Mouse (Mus musculus): ENCODE measurements around the gene Aprt. TPM values are rescaled to one million over a fixed set of nuclear protein-coding genes. Genes with fewer than 3 reads are reported as not detected.
A peak's percentile ranks its signal among the peaks of the same experiment; 100 is the strongest.

Gene Aprt
- total and polyA plus RNA-seq, 3 experiments = 516 to 561 (median 524) TPM

- H3K27me3 ChIP-seq (replicated peaks) = no peaks in the 10 kb centered on the region
- in situ Hi-C loops (cut with MboI; ENCODE audit: low pct_ligation_motif_present, low pct_unique_long_range_greater_than_20kb, low sequenced_read_pairs) (no loop called here), dilution Hi-C loops (cut with MboI; ENCODE audit: extremely low pct_ligation_motif_present, extremely low pct_unique_long_range_greater_than_20kb, low sequenced_read_pairs) (no loop called here)
- peak overlapping the region; percentile 49 to 64 (median 55) for H3K4me3 ChIP-seq (replicated peaks in 1 of 3; ENCODE audit: low read depth in 2 of 3, low read length in 2 of 3, poor library complexity in 1 of 3)
- H3K4me2 ChIP-seq (ENCODE audit: insufficient read depth, low read depth, poor library complexity, severe bottlenecking) = peak overlapping the region; percentile 46
- DNase-seq (ENCODE audit: extremely low read depth) = peak; percentile 59
- H3K36me3 ChIP-seq (replicated peaks in 1 of 2; ENCODE audit: control insufficient read depth in 1 of 2, insufficient read depth in 1 of 2, low read length in 1 of 2) = peaks cover 37 to 67% of the 10 kb centered on the region in 2 experiments
- TF ChIP-seq NELFE (IDR thresholded peaks at IDR 0.05; ENCODE audit: low read depth, low read length) (no peak), CTCF (conservative IDR thresholded peaks at IDR 0.05 in 1 of 2, IDR thresholded peaks at IDR 0.05 in 1 of 2; ENCODE audit: low read depth in 2 of 2, low read length in 2 of 2) (peak in 1 of 2 experiments; percentile 44; a peak in 2 of 4 replicates), NRF1 (IDR thresholded peaks at IDR 0.05; ENCODE audit: low read depth, low read length) (no peak), CHD2 (IDR thresholded peaks at IDR 0.05; ENCODE audit: low read length) (peak; percentile 25; the same call in 1 of the 2 replicates)
- peak overlapping the region; percentile 99 for H3K9ac ChIP-seq (ENCODE audit: insufficient read depth, low read depth)
- peak overlapping the region; percentile 26 for H3K27ac ChIP-seq (ENCODE audit: insufficient read depth, low read depth)
- peaks cover 13% of the 10 kb centered on the region for H3K79me2 ChIP-seq (replicated peaks; ENCODE audit: control insufficient read depth, extremely low read depth, insufficient read depth, poor library complexity, severe bottlenecking)
- peaks cover 10 to 42% of the 10 kb centered on the region in 2 experiments; a peak in 3 of 4 replicates for H3K4me1 ChIP-seq (ENCODE audit: control insufficient read depth in 1 of 2, insufficient read depth in 2 of 2)
- H3K9me3 ChIP-seq (replicated peaks; ENCODE audit: low read length) = peaks cover 5% of the 10 kb centered on the region
These were observed 7.8 kb downstream of the Aprt start for GRCm38 (mm10) chr8:122568881-122569309.

- peaks cover 5% of the 10 kb centered on the region for H3K9me3 ChIP-seq (replicated peaks; ENCODE audit: low read length)
- peaks cover 37 to 61% of the 10 kb centered on the region in 2 experiments for H3K36me3 ChIP-seq (replicated peaks in 1 of 2; ENCODE audit: control insufficient read depth in 1 of 2, insufficient read depth in 1 of 2, low read length in 1 of 2)
- H3K27ac ChIP-seq (ENCODE audit: insufficient read depth, low read depth) = peak overlapping the region; percentile 99
- H3K4me3 ChIP-seq (replicated peaks in 1 of 3; ENCODE audit: low read depth in 2 of 3, low read length in 2 of 3, poor library complexity in 1 of 3) = peak overlapping the region; percentile 64 to 99 (median 80)
- dilution Hi-C loops (cut with MboI; ENCODE audit: extremely low pct_ligation_motif_present, extremely low pct_unique_long_range_greater_than_20kb, low sequenced_read_pairs) = no loop called here
- no peaks in the 10 kb centered on the region for H3K27me3 ChIP-seq (replicated peaks)
- peak overlapping the region; percentile 99 for H3K9ac ChIP-seq (ENCODE audit: insufficient read depth, low read depth)
- H3K4me1 ChIP-seq (ENCODE audit: control insufficient read depth in 1 of 2, insufficient read depth in 2 of 2) = peaks cover 10 to 36% of the 10 kb centered on the region in 2 experiments; a peak in 3 of 4 replicates
- H3K79me2 ChIP-seq (replicated peaks; ENCODE audit: control insufficient read depth, extremely low read depth, insufficient read depth, poor library complexity, severe bottlenecking) = peaks cover 13% of the 10 kb centered on the region
- TF ChIP-seq ELF1 (IDR thresholded peaks at IDR 0.05; ENCODE audit: low read depth, low read length) (peak; percentile 81), MAZ (IDR thresholded peaks at IDR 0.05; ENCODE audit: low read depth, low read length) (peak; percentile 67; the same call in 1 of the 2 replicates), BHLHE40 (IDR thresholded peaks at IDR 0.05; ENCODE audit: low read depth, low read length) (peak; percentile 29; the same call in 1 of the 2 replicates), MEF2A (IDR thresholded peaks at IDR 0.05; ENCODE audit: borderline replicate concordance, low read depth, low read length) (0 out of 2 replicates have a peak, but pooled peaks have one; percentile 19), USF1 (IDR thresholded peaks at IDR 0.05; ENCODE audit: low read depth, low read length) (no peak), ETS1 (conservative IDR thresholded peaks at IDR 0.05; ENCODE audit: low read depth, low read length) (peak; percentile 72), KAT2A (IDR thresholded peaks at IDR 0.05; ENCODE audit: insufficient replicate concordance, low read length) (no peak)
- in situ Hi-C loops (cut with MboI; ENCODE audit: low pct_ligation_motif_present, low pct_unique_long_range_greater_than_20kb, low sequenced_read_pairs) = no loop called here
- H3K4me2 ChIP-seq (ENCODE audit: insufficient read depth, low read depth, poor library complexity, severe bottlenecking) = peak overlapping the region; percentile 47; the same call in 1 of the 2 replicates
- DNase-seq (ENCODE audit: extremely low read depth) = peak; percentile 93
These were observed 8.6 kb downstream of the Aprt start for GRCm38 (mm10) chr8:122568109-122568504.

Data from CH12.LX (cell line).